Mouse (Mus musculus) cortical plate, adult 2 months (tissue): ENCODE data around the gene Fam241b.

Source experiments
- CTCF ChIP-seq: fragments of 200-500 bp; IDR thresholded peaks from 2 replicates; pipeline ENCODE4 v1.5.1; 2011; ENCODE audit warnings: mild to moderate bottlenecking, control low read depth, low read length; ENCODE audit not compliant: insufficient read depth; ENCODE audit errors: extremely low read depth
- POLR2A ChIP-seq: fragments of 200-500 bp; IDR thresholded peaks from 2 replicates; pipeline ENCODE4 v1.6.1; 2011; ENCODE audit warnings: mild to moderate bottlenecking, low read length, control low read depth; ENCODE audit not compliant: insufficient read depth; ENCODE audit errors: extremely low read depth

DNA sequence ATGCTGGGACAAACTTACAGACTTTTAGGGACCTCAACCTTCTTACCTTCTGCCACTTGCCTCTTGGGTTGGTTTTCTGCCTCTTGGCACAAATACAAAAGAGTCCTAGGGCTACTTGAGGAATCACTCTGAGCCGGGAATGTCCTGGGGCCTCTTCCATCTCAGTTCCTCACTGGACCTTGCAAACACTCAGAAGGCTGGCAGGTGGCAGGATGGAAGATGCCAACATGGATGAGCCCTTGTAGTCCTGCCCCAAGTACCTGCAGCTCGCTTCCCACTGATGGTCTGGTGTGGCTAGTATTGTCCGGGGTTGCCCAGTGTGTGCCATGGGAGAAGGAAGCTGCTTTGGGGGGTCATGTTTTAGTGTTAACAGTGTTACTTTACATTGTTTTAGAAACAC is 73.8 kb downstream of the Fam241b start:
- TF ChIP-seq POLR2A (no peak), CTCF (no peak)
